Mouse (Mus musculus): ENCODE measurements around the gene Snrpc. TPM values are rescaled to one million over a fixed set of nuclear protein-coding genes. Genes with fewer than 3 reads are reported as not detected.

The Snrpc gene
- total RNA-seq, 4 experiments from 2014 or later = 39.0 to 49.8 (median 42.1) TPM

DNA sequence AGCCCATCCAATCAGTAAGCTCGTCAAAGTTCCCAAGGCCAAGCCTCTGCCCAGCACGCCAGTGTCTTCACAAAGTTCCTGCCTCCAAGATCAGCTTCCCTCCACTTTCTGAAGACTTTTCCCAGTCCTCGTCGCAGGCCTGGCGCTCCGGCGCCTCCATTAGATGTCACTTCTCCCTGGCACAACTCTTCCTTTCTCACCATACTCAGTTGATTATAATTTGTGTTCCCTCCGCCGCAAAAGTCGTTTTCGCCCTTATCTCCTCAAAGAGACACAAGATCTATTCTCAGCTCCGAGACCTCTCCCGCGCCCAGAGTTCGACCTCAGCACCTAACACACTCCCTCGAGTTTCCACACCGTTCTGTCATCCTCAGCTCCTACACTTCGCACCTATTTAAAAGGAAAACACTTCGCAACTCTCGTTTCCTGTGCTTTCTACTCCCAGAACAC, 18.4 kb upstream of the Snrpc start:
- DNase-seq (ENCODE audit: low spot score in 2 of 2) = no peak

DNA sequence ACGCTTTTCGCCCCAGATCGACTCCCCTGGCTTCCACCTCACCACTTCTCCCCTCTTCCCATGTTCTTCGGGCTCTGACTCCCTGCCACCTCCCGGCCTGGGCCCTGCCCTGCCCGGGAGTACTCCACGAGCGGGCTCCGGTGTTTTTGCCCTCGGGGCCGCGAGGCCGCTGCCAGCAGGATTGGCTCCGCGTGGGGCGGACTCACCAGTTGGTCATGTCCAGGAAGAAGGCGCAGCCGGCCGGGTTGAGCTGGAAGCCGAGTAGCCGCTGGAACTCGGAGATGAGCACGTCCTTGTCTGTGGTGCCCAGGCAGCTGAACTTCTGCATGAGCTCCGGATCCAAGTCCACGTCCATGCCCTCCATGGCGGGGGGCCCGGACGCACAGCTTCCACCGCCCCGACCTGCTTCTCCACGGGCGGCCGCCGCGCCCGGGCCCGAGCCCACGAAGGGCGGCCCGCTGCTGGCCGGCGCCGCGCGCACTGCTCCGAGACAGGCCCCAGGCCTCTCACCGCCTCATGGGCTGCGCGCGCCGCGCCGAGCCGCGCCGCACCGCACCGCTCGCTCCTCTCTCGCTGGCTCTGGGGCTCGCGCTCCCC, 17.9 kb upstream of the Snrpc start:
- DNase-seq (ENCODE audit: low spot score in 2 of 2) = peak; percentile 44 to 58

DNA sequence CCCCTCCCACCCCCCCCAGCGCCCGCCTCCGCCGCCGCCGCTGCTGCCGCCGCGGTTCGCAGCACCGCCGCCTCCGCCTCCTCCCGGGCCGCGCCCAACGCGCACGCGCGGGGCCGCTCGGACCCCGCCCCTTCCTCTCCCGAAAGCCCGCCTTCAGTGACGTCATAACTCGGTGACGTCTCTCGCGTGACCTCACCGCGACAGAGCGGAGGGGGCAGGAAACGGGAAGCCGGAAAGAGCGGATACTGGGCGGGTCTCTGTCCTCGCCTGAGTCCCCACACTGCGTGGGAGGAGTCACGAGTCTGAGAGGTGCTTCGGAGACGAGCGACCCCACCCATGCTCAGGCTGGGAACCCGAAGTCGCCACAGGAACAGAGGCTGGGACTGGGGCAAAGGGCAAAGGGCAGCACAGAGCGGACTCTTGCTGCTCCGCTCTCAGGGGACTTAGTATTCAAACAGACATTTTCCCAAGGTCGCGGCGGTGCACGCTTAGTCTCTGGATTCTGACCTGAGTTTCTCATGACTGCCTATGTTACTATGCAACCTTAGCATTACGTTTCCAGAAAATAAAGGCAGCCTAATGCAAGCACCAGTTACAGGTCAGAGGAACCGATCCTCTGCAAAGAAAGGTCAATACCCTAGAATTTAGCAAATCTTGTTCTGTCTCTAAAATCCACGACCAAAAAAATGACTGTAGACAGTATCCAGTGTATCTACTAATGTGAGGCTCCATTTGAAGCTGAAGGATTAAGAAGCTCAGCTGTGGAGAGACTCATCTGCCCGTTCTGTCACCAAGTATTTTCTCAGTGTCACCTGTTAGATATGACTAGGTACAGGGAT, 17.2 kb upstream of the Snrpc start, which contains the start of gene D17Wsu92e:
TSS of gene D17Wsu92e (minus strand) at position 81 of the 839 bp plus-strand sequence.
- peak; percentile 95 to 96 for DNase-seq (ENCODE audit: low spot score in 2 of 2)

DNA sequence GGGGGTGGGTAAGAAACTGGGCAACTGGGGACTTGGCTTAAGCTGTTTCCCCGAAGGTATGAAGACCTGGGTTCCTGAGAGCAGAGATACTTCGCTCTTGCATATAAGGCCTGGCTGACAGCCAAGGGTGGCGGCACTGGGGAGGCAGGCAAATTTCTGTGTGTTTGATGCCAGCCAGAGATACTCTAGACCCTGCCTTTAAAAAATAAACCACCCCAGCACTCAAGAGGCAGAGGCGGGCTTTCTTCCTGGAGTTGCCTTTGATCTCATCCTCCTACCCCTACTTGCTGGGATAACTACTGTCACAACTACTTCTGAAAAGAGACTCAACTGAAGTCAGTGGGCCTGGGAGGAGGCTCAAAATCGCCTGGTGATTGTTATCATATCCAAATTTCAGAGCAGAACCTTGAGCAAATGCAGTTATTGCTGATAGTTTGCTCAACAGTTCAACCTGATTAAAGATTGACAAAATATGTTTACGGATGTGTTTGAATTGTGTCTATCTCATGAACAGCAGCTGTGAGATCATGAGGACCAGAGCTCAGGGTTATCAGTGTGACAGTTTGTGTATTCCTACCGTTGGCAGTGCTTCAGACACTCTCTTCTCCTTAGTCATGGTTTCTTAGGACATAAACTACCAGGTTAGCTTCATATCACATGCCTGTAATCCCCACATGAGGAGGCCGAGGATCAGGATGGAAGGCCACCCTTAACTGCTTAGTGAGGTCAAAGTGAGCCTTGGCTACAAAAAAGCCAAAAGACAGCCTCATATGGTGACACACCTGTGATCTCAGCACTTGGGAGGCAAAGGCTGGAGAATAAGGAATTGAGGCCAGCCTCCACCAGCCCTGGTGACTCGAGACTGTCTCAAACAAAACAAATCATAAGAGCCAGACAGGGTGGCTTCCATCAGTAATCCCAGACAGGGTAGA, 16.3 kb upstream of the Snrpc start:
- DNase-seq (ENCODE audit: low spot score in 2 of 2) = peak in 1 of 2 experiments; percentile 30

DNA sequence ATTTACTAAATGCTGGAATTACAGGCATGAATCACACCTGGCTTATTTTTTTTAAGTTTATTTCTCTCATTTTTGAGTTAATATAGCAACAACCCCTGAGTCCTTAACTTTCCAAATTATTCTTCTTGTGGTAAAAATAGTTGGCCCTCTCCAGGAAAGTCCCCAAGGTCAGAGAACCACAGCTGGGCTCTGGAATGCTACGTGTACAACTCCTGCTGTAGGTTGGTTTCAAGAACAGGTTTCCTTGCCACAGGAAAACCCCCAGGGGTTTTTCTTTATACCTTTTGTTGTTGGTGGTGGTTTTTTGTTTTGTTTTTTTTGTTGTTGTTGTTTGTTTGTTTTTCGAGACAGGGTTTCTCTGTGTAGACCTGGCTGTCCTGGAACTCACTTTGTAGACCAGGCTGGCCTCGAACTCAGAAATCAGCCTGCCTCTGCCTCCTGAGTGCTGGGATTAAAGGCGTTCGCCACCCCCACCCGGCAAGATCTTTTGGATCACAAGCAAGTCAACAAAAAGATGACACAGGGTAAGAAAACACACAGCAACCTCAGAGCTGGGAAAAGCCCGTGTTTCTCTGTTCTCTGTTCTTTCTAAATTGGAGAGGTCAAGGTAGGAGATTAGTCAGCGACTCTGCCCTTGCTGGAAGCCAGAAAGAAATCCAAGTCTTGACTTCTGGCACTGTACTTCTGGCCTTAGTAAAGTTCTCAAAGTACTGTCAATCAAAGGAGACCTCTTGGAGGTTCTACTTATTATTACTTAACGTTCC, 14.6 kb upstream of the Snrpc start:
- no peak for DNase-seq (ENCODE audit: low spot score in 2 of 2)

DNA sequence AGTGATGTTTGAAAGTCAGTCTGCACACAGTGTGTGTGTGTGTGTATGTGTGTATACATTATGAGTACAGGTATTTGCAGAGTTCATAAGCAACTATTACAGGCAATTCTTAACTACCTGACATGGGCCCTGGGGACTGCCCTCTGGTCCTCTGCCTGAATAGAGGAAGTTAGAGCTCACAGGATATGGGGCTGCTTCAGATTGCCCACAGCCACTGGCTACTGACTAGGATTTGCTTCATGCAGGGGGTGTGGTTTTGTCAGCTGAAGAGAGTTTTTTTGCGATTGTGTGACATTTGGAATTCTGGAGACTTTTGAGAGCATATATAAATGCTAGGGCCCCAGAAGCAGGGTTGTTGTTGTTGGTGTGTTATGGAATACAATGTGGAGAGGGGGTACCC, 13.0 kb upstream of the Snrpc start:
- DNase-seq (ENCODE audit: low spot score in 2 of 2) = no peak

DNA sequence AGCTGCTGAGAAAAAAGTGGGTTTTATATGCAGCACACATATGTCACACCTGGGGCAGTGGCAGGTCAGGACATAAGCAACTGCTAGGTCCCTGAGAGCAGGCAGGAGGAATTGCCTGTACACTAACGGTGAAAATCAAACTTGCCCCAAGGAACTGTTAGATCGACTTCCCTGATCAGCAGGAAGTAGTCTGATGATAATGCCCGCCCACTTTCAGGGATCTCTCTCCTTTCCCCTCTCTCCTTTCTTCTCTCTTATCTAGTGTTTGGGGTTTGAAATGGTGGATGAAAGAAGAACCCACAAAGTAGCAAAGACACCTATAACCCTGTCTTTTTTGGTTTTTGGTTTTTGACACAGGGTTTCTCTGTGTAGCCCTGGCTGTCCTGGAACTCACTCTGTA, 12.4 kb upstream of the Snrpc start:
- no peak for DNase-seq (ENCODE audit: low spot score in 2 of 2)

DNA sequence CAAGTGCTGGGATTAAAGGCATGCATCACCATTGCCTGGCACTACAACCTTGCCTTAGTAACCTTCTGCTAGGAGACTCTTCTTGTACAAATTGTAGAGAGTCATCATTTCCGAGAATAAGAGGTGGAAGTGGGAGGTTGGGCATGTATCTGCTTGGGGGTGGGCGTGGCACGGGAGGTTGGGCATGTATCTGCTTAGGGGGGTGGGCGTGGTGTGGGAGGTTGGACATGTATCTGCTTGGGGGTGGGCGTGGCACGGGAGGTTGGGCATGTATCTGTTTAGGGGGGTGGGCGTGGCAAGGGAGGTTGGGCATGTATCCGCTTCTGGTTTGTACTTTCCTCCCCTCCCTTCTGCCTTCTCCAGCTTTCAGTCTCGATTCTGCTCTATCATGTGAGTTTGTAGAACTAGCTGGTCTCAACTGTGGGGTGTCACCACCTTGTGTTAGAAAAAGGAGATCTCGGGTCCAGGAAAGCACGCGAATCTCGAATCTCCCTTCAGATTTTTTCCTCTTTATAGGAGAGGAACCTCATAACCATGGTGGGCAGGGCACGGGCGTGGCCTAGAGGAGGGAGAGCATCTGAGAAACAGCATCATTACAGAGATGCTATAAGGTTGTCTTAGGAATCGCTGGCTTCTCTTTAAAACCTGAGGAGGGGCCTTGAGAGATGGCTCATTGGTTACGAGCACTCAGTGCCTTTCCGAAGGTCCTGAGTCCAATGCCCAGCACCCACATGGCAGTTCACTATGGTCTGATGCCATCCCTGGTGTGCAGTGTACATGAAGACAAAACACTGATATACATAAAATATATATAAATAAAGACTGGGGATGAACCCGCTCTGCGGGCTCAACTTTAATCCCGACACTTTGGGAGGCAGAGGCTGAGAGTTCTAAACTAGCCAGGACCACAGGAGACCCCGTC, 11.7 kb upstream of the Snrpc start:
- no peak for DNase-seq (ENCODE audit: low spot score in 2 of 2)

DNA sequence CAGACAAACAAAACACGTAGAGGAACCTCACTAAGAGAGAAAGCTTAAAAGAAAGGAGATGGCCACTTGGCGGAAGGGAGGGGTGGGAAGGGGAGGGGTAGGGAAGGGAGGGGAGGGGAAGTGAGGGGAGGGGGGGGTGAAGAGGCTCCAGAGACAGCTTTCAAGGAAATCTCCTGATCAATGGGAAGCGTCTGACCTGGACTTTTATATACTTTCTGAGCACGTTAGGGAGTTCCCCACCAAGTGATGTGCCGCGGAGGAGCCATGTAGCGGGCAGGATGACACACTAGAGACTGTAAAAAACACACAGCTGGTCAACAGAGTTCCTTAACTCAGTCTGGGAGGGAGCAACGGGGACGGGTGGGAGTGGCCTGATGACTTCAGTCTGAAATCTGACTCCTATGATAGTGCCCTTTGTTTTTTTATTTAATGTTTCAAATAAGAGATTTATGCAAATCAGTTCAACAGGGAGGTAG, 11.0 kb upstream of the Snrpc start:
- no peak for DNase-seq (ENCODE audit: low spot score in 2 of 2)

DNA sequence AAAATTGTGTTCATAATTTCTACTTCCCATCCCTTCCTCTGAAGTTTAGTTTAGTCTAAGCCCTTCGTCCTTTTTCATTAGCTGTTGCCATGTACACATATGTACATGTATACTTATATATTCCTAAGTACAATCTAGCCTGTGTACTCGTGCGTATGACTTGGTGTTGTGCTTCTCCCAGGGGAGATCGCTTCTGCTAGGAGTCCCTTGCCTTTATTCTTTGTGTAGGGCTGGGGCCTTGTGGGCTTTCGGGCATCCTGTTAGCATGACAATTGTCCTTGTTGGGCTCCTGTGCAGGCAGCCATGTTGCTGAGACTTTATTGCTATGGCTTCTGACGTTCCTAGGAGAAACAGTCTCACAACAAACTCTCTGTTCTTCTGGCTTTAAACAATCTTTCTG, 10.4 kb upstream of the Snrpc start:
- no peak for DNase-seq (ENCODE audit: low spot score in 2 of 2)

DNA sequence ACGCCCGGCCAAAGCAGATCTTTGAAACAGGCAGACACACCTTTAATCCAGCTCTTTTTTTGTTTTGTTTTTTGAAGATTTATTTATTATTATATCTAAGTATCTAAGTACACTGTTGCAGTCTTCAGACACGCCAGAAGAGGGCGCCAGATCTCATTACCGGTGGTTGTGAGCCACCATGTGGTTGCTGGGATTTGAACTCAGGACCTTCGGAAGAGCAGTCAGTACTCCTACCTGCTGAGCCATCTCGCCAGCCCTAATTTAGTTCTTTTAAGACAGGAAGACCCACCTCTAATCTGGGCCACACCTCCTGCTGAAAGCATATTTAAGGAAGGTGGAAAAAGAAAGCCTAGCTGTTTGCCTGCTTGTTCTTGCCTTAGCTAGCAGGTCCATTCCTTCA, 7.5 kb upstream of the Snrpc start:
- no peak for DNase-seq (ENCODE audit: low spot score in 2 of 2)

DNA sequence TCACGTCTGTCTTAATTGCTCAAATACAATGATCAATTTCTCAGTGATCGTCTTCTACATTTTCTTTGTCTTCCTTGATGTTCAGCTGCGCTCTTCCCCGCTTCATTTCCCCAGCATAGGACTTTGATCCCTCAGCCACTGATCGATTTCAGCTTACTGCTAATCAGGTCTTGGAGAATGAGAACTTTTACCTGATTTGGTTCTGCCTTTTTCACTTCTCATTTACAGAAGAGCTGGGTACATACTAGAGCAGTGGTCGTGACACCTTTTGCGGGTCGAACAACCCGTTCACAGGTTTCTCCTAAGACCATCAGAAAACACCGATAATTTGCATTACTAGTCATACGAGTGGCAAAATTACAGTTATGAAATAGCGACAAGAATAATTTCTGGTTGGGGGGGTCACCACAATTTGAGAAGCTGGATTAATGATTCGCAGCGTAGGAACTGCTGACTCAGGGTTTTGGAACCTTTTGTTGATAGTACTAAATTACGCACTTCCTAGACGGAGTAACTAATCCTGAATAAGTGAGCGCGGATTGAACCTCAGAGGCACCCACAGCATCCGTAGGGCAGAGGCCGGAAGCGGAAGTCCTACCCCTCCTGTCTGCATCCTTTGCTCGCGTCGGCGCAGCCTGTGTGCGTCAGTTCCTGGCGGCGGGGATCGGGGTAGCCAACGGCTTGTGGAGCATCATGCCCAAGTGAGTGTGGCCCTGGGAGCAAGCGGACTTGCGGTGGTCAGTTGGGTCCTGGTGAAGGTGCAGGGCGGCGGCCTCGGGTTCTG, 1.7 kb downstream of the Snrpc start:
- peak; percentile 96 to 97 for DNase-seq (ENCODE audit: low spot score in 2 of 2)

DNA sequence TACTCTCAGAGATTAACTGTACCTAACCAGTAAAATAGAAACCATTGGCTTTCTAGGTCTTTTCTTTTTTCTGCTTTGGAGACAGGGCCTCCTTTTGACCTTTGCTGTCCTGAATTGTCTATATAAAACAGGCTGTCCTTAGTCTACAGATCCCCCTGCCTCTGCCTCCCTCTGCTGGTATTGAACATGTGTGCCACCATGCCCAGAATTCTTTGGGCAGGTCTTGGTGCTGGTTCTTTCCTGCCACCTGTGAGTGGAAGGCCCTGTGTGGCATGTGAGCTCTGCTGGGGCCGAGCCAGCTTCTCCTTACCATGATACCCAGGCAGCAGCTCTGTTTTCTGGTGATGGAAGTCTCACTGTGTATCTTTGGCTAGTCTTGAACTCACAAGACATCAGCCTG, 10.4 kb downstream of the Snrpc start:
- no peak for DNase-seq (ENCODE audit: low spot score in 2 of 2)

DNA sequence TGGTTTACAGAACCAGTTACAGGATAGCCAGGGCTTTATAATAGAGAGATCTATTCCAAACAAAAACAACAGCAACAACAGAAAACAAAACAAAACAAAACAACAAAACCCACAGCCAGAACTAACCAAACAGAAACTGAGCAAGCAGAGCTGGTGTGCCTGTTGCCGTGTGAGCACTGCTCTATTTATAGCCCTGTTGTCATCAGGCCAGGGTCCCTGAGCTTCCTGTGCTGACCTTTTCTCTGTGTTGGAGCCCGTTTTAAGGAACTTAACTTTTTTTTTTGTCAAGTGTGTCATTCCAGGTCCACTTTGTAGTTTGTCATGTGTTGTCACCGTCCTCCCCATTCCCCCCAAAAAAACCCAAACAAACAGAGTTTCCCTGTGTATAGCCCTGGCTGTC, 13.1 kb downstream of the Snrpc start:
- DNase-seq (ENCODE audit: low spot score in 2 of 2) = no peak

DNA sequence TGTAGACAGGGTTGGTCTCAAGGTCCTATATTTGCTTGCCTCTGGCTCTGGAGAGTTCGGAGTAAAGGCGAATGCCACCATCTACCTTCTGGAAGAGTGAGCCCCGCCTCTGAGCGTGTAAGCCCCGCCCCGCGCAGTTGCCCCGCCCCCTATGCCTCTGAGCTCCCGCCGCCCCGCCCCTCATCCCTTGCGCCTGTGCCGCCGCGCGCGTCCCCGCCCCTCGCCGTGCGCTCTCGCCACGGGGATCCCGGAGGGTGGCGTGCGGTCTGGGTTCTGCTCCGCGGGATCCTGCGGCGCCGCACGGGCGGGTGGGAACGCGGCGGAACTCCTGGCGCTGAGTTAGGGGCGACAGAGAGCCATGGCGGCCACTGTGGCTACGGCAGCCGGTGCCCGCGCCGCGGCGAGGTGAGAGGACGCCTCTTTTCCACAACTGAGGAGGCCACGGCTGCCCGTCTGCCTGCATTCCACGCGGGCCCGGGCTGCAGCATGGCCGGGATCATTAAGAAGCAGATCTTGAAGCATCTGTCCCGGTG, 18.4 kb downstream of the Snrpc start, which contains the start of gene Uhrf1bp1:
TSS of gene Uhrf1bp1 (plus strand) at position 177 of the 533 bp plus-strand sequence.
- DNase-seq (ENCODE audit: low spot score in 2 of 2) = peak; percentile 37 to 54

DNA sequence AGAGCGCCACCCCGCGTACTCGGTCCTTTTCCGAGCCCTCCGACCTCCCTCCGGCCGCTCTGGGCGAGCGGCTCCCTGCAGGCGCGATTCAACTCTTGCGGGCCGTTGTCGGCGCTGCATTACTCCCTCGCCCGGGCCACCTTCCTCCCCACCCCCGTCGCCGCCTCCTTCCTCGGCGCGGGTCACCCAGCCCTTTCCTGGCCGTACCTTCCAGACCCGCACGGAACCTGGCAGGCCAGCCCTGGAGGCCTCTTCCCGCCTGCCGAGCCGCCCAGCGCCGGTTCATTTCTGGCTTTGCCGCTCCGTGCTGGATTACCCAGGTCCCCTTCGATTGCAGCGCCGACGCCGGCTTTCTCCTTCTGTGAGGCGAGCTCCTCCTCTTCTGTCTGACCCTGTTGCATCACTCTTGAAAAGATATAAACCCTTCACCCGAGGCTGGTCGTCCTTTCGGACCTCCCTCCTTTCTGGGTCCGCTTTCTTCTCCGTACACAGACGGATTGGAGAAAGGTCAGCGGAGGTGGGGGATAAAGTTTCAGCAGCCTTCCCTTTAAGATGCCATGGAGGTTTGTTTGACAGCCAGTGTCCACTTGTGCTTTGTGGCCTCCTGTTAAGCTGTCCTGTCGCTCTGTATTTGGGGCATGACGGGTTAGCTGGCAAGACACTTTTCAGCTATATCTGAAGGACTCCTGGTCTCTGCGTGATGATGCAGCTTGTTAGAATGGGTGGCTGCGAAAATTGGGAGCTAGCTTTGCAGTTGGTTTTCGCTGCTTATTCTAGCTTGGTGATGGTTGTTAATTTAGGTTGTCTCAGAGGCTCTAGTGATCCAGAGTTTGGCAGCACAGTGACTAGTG, 19.1 kb downstream of the Snrpc start:
- peak in 1 of 2 experiments; percentile 21 for DNase-seq (ENCODE audit: low spot score in 2 of 2)

DNA sequence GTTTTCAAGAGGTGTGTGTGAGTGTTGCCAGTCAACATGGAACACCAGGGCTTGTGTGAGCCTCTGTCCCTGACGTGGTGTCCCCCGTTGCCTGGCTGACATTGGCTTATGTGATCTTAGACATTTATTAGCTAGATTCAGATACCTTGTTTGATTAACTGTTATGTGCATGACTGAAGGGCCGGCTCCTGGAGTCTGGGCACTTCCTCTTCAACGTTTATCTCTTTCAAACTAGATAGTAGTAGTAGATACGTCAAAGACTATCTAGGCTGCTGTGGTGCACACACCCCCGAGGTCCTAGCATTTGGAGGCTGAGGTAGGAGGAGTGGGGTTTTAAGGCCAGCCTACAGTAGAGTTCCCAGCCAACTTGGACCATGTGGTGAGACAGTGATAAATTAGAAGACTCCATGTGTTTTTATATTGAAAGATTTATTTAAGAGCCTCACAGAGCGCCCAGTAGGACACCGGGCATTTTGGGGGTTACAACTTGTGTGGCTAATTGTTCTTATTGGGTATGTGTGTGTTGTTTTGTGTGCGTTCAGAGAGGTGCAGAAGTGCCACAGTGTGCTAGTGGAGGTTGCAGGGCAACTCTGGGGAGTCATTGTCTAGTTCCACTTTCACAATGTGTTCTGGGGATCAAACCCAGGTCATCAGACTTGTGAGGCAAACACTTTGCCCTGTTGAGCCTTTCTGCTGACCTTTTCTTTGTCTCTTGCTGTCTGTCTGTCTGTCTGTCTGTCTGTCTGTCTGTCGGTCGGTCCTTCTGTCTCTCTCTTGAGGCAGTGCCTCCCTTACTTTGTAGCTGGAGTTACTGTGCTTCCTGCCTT, 19.9 kb downstream of the Snrpc start:
- no peak for DNase-seq (ENCODE audit: low spot score in 2 of 2)

All from layer of hippocampus, adult 8-10 months (tissue).